Mouse (Mus musculus) left cerebral cortex, adult 9 months (tissue): ENCODE measurements at regions not wholly inside any gene's neighbourhood (a gene's known extent, or its start where the extent isn't known, plus 50 kb on each side); places are given as distances from the start of the nearest gene placed in this dataset.
"Not testable (repeated sequence)": the region's sequence is repeated elsewhere in the genome, so short reads cannot be mapped to it uniquely, and the experiment has no call there.

ENCODE experiments used
- DNase-seq, 2 experiments: peaks; one replicate each; pipeline ENCODE4 v3.0.0; 2022; ENCODE audit warnings: low spot score in 2 of 2

GRCm38 (mm10) chr9:82300046-82300445 is 436.6 kb downstream of the Mei4 start:
- peak in 1 of 2 experiments; percentile 6 for DNase-seq

- DNase-seq = no peak
Observed at GRCm38 (mm10) chr9:82306285-82306684, 442.8 kb downstream of the Mei4 start.

GRCm38 (mm10) chr9:82312466-82312865 is 449.0 kb downstream of the Mei4 start:
- DNase-seq = no peak

- no peak for DNase-seq
Observed at GRCm38 (mm10) chr9:82340452-82340851, 477.0 kb downstream of the Mei4 start.

DNA sequence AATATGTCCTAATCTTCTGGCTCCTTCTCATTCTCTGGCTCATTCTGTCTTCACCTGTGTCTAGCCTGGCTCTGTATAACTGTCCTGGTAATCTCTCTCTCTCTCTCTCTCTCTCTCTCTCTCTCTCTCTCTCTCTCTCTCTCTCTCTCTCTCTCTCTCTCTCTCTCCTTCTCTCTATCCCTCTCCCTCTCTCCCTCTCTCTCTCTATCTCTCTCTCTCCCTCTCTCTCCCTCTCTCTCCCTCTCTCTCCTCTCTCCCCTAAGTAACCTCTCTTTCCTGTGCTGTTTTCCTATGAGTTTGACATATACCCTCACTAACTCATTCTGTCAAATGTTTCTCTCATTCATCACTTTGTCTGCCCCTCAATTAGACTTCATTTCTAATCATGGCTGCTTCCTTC is 478.6 kb upstream of the Irak1bp1 start:
- not testable (repeated sequence) for DNase-seq

GRCm38 (mm10) chr9:82359573-82359972 is 469.8 kb upstream of the Irak1bp1 start:
- DNase-seq = no peak

DNA sequence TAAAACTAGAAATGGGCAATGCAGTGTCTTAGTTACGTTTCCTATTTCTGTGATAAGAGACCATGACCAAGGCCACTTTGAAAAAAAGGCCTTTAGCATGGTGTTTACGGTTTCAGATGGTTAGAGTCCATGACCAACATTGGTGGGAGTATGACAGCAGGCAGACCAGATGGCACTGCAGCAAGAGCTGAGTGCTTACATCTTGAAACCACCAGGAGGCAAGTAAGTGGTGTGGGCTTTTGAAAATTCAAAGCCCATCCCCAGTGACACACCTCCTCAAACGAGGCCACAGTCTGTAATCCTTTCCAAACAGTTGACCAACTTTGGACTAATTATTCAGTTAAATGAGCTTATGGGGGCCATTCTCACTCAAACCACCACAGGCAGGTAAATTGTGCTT is 427.0 kb upstream of the Irak1bp1 start:
- peak in 1 of 2 experiments; percentile 3 for DNase-seq

DNA sequence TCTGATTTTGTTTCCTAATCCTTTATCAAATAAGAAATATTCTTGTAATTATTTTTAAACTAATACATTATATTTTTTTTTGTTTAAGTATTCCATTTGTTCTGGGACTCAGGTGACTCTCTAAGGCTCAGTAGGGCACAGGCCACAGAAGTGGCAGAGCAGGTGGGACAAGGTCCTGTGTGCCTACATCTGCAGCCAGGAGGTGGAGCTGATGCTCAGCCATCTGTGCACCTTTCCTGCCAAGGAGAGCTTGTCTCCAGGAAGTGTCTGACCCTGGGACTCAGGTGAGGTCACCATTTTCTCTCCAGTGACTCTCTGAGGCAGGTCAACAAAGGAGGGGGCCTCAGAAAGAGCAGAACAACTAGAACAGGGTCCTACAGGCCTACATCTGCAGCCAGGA is 425.3 kb upstream of the Irak1bp1 start:
- no peak for DNase-seq

DNA sequence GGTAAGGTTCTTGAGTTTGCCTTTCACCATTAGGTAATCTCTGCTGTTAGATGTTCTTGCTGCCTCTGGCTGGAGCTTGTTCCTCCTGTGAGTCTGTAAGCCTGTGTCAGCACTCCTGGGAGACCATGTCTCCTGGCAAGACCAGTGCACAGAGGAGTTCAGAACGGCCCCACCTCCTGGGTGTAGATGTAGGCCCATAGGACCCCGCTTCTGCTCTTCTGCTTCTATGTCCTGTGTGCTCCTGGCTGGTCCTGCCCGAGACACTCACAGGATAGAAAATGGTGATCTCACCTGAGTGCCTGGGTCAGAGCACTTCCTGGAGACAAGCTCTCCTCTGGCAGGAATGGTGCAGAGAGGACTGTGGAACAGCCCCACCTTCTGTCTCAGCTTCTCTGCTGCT is 422.2 kb upstream of the Irak1bp1 start:
- no peak for DNase-seq

GRCm38 (mm10) chr9:82408969-82409368 is 420.4 kb upstream of the Irak1bp1 start:
- DNase-seq = no peak
